Mouse (Mus musculus) adipose tissue, adult 10 weeks (tissue): ENCODE data around the gene Nr1h2. TPM values are rescaled to one million over a fixed set of nuclear protein-coding genes. Genes with fewer than 3 reads are reported as not detected.

Source experiments
- polyA plus RNA-seq: library from polyadenylated mRNA; stranded (reverse); fragments of 350-450 nt; fragmentation: Illumina TruSeq; extraction: RNeasy Lipid Tissue Mini Kit (QIAGEN cat#74804); gene quantifications from one replicate; pipeline ENCODE4 v1.2.3, GENCODE M21; 2014; ENCODE audit warnings: low read depth, low replicate concordance

The Nr1h2 gene
- 91.4 TPM for polyA plus RNA-seq

GRCm38 (mm10) chr7:44553826-44554225, at the start of gene Nr1h2:
Nr1h2 (minus strand) TSS chr7:44553951.

GRCm38 (mm10) chr7:44590402-44591347, 36.9 kb upstream of the Nr1h2 start, which contains the start of gene Kcnc3:
Kcnc3 (plus strand) TSS chr7:44590664.

GRCm38 (mm10) chr7:44572213-44572701, 18.5 kb upstream of the Nr1h2 start, which contains the start of gene Napsa:
Napsa (plus strand) TSS chr7:44572380.

GRCm38 (mm10) chr7:44548497-44549087, 5.2 kb downstream of the Nr1h2 start, which contains the start of gene Pold1:
Pold1 (minus strand) TSS chr7:44548849.

GRCm38 (mm10) chr7:44531946-44532732, 21.6 kb downstream of the Nr1h2 start, which contains the start of gene Spib:
Spib (minus strand) TSS chr7:44532071.

GRCm38 (mm10) chr7:44524502-44524901, 29.2 kb downstream of the Nr1h2 start, which contains the start of gene Mybpc2:
Mybpc2 (minus strand) TSS chr7:44524656.

Other genes starting within 250 kb of the Nr1h2 start
- 7.8 TPM for gene Clec11a, start 247.0 kb downstream of the Nr1h2 start, polyA plus RNA-seq
- 0.61 TPM for gene Shank1, start 243.7 kb downstream of the Nr1h2 start, polyA plus RNA-seq
- gene Syt3, start 169.8 kb downstream of the Nr1h2 start, polyA plus RNA-seq = 3.9 TPM
- 0.37 TPM for gene 1700008O03Rik, start 168.1 kb downstream of the Nr1h2 start, polyA plus RNA-seq
- gene Lrrc4b, start 124.9 kb downstream of the Nr1h2 start, polyA plus RNA-seq = 0.20 TPM
- gene Aspdh, start 88.6 kb downstream of the Nr1h2 start, polyA plus RNA-seq = not detected
- 27.8 TPM for gene Josd2, start 86.0 kb downstream of the Nr1h2 start, polyA plus RNA-seq
- gene Emc10, start 57.4 kb downstream of the Nr1h2 start, polyA plus RNA-seq = 127 TPM
- gene Fam71e1, start 57.4 kb downstream of the Nr1h2 start, polyA plus RNA-seq = 31.7 TPM
- 0.36 TPM for gene Mybpc2, start 29.3 kb downstream of the Nr1h2 start, polyA plus RNA-seq
- 0.62 TPM for gene Spib, start 21.9 kb downstream of the Nr1h2 start, polyA plus RNA-seq
- gene Pold1, start 5.1 kb downstream of the Nr1h2 start, polyA plus RNA-seq = 10.1 TPM
- gene Napsa, start 18.4 kb upstream of the Nr1h2 start, polyA plus RNA-seq = 13.2 TPM
- gene Kcnc3, start 36.7 kb upstream of the Nr1h2 start, polyA plus RNA-seq = 17.2 TPM
- 9.1 TPM for gene Myh14, start 116.9 kb upstream of the Nr1h2 start, polyA plus RNA-seq
- gene Izumo2, start 154.8 kb upstream of the Nr1h2 start, polyA plus RNA-seq = 5.2 TPM
- 29.0 TPM for gene Vrk3, start 194.5 kb upstream of the Nr1h2 start, polyA plus RNA-seq
- 0.26 TPM for gene Zfp473, start 197.1 kb upstream of the Nr1h2 start, polyA plus RNA-seq